Mouse (Mus musculus) spleen, adult 2 months (tissue): Measurements from ENCODE around the gene Adam22.

Experiments
- CTCF ChIP-seq: fragments of 200-500 bp; IDR thresholded peaks from 2 replicates; pipeline ENCODE4 v1.5.1; 2011; ENCODE audit warnings: mild to moderate bottlenecking, inconsistent platforms; ENCODE audit not compliant: insufficient read depth, insufficient read length, insufficient replicate concordance; ENCODE audit errors: extremely low read depth
- POLR2A ChIP-seq: fragments of 200-500 bp; IDR thresholded peaks from 2 replicates; pipeline ENCODE4 v1.6.1; 2011; ENCODE audit warnings: low read depth, low read length, inconsistent platforms

GRCm38 (mm10) chr5:8063207-8063606 lies 304.8 kb downstream of the Adam22 start:
- TF ChIP-seq POLR2A (no peak), CTCF (no peak)
